Mouse (Mus musculus) layer of hippocampus, postnatal 25 days (tissue): Measurements from ENCODE around the gene Bmpr1a. TPM values are rescaled to one million over a fixed set of nuclear protein-coding genes. Genes with fewer than 3 reads are reported as not detected.

Experiments used
- DNase-seq, 2 experiments: peaks; one replicate each; pipeline ENCODE4 v3.0.0; 2022; ENCODE audit warnings: mixed read lengths in 2 of 2, low spot score in 1 of 2; ENCODE audit errors: extremely low spot score in 1 of 2
- total RNA-seq, 2 experiments: library from RNA; stranded (reverse); gene quantifications; 2 replicates each; pipeline ENCODE4 v1.2.3; 2021

Gene Bmpr1a
- total RNA-seq, 2 experiments from 2014 or later, result 38.0 to 40.9 TPM

GRCm38 (mm10) chr14:34362726-34363445 is 140.3 kb downstream of the Bmpr1a start:
- peak; percentile 35 to 54 for DNase-seq

GRCm38 (mm10) chr14:34362135-34362534 is 141.0 kb downstream of the Bmpr1a start:
- DNase-seq, result no peak

Other genes with a start within 250 kb of the Bmpr1a start
- gene Shld2, start 192.8 kb downstream of the Bmpr1a start, total RNA-seq, result 10 to 100 TPM; 14.1 to 15.5 TPM
- gene Glud1, start 192.6 kb downstream of the Bmpr1a start, total RNA-seq, result 100 to 1,000 TPM; 288 to 343 TPM
- not detected for gene Fam25c, start 147.9 kb downstream of the Bmpr1a start, total RNA-seq
- gene Sncg, start 128.6 kb downstream of the Bmpr1a start, total RNA-seq, result 1 to 10 TPM; 4.6 to 6.3 TPM
- 1 to 10 TPM; 3.5 to 3.9 TPM for gene Mmrn2, start 127.9 kb downstream of the Bmpr1a start, total RNA-seq
- not detected for gene 9230112D13Rik, start 19.5 kb upstream of the Bmpr1a start, total RNA-seq
- gene Ldb3, start 85.3 kb upstream of the Bmpr1a start, total RNA-seq, result 1 to 10 TPM; 3.8 to 4.5 TPM
- gene Opn4, start 96.8 kb upstream of the Bmpr1a start, total RNA-seq, result not detected
- gene Wapl, start 170.6 kb upstream of the Bmpr1a start, total RNA-seq, result 10 to 100 TPM; 50.1 to 51.2 TPM